In the genomic region with DNA sequence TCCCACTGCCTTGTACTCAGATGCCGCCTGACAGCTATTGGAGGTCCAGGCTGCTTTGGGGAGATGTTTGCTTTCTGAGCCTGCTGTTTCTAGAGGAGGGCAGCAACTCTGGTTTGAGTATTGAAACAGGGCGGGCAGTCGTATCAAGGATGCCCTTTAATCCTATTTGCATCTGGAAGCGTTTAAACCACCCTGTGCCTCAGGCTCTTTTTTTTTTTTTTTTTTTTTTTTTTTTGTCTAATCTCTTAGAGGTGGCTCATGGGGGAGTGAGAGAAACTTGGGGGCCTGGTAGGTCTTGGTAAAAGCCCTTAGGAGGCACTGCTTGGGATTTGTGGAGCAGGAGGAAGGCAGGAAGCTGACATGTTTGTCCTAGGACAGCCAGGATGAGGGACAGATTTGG, we compare ENCODE assay signal across 19 mouse cellular contexts.
"Had no signal": no experiment of that assay in that cellular context is flagged by ENCODE, and none has a peak within 500 bp of the region (broad histone marks: within the 10 kb centered on the region; RNA-seq: fewer than 3 reads in every experiment).

No protein-coding gene starts in this region.

- H3K9ac ChIP-seq: liver, embryonic 13.5 days; midbrain, embryonic 12.5 days; neural tube, embryonic 13.5 days had no signal

- ATAC-seq: intestine, postnatal 0 days; midbrain, embryonic 16.5 days had no signal

- DNase-seq: kidney, adult 2 months; left cerebral cortex, postnatal 4 days; liver, embryonic 13.5 days; lung, adult 2 months; lung, postnatal 14 days; lung, postnatal 4 days; right cerebral cortex, adult 18-20 months; right cerebral cortex, postnatal 14 days; right cerebral cortex, postnatal 4 days; thymus, adult 2 months; thymus, postnatal 14 days; thymus, postnatal 4 days had no signal

- H3K4me2 ChIP-seq: liver, embryonic 13.5 days; midbrain, embryonic 12.5 days; neural tube, embryonic 13.5 days had no signal

- H3K4me3 ChIP-seq: liver, embryonic 13.5 days; midbrain, embryonic 12.5 days; myocyte; neural tube, embryonic 13.5 days had no signal

- H3K27me3 ChIP-seq: liver, embryonic 13.5 days; midbrain, embryonic 12.5 days; neural tube, embryonic 13.5 days had no signal

- H3K9me3 ChIP-seq: liver, embryonic 13.5 days; midbrain, embryonic 12.5 days; neural tube, embryonic 13.5 days had no signal

- H3K27ac ChIP-seq: kidney, postnatal 0 days; liver, embryonic 13.5 days; midbrain, embryonic 12.5 days; neural tube, embryonic 13.5 days; stomach, postnatal 0 days had no signal
